Comparison of ENCODE assay signal across 20 mouse cellular contexts in the genomic region with DNA sequence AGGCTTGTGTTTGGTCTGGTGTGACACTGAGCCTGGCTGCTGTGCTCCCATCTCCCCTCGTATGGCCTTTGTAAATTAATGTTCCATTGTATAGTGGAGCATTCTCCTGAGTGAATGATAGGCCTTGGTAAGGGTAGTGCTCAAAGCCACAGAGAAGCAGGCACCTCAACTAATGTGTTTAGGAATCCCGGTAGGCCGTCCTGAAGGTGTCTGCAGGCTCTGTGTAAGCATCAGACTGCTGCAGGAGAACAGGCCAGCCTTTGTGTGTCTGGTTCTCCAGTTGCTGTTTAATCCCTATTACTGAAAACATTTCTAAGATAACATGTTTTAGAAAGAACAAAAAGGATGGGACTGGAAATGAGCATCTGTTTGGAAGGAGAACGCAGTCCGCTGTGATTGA. TPM values are rescaled to one million over a fixed set of nuclear protein-coding genes. Genes with fewer than 3 reads are reported as not detected.
DNase-seq lines count a peak whose midpoint lies in the region.
"Had no signal": no experiment of that assay in that cellular context is flagged by ENCODE, and none has a peak within 500 bp of the region (broad histone marks: within the 10 kb centered on the region; RNA-seq: fewer than 3 reads in every experiment).

No protein-coding gene starts in this region.

- peak; percentile 73 for DNase-seq in heart, adult 11 months
- DNase-seq in heart, adult 8-10 months (ENCODE audit: low spot score): no peak
- DNase-seq in kidney, postnatal 10 days: peak; percentile 0
- no peak for DNase-seq in kidney, adult 11 months
- DNase-seq in right cerebral cortex, postnatal 10 days (ENCODE audit: low spot score in 2 of 2): peak; percentile 17 to 19
- DNase-seq in right cerebral cortex, postnatal 4 days: no peak
- DNase-seq in urinary bladder, adult 2 months (ENCODE audit: low spot score): peak; percentile 8
- no peak for DNase-seq in urinary bladder, postnatal 25 days (ENCODE audit: low spot score)
- DNase-seq: adrenal gland, postnatal 10 days; adrenal gland, postnatal 36 days; cerebellum, adult 9-10 months; gastrocnemius, postnatal 10 days; gastrocnemius, postnatal 36 days; heart, postnatal 4 days had no signal

RNA-seq across cellular contexts. Expression of a gene that starts 17.7 kb away (rescaled TPM):
- not detected for total RNA-seq in heart, adult 8-10 months (2022)
- polyA plus RNA-seq in urinary bladder, adult 2 months (2012; rRNA removed): 0.03 and 0.06 TPM in 2 replicates
- total RNA-seq: adrenal gland, adult 18-20 months; adrenal gland, postnatal 36 days; heart, postnatal 4 days had no signal
- polyA plus RNA-seq: embryonic facial prominence, embryonic 11.5 days; forebrain, embryonic 10.5 days; heart, embryonic 14.5 days; heart, postnatal 0 days had no signal

RNA-seq across cellular contexts. Expression of a gene that starts 22.4 kb away (rescaled TPM):
- total RNA-seq in heart, adult 8-10 months (2022): 100 to 1,000 TPM; 227 to 263 (median 245) TPM
- 11.2 and 26.9 TPM in 2 replicates for polyA plus RNA-seq in urinary bladder, adult 2 months (2012; rRNA removed)
- total RNA-seq: granulocyte monocyte progenitor cell, adult 5-6 weeks had no signal

RNA-seq across cellular contexts. Expression of a gene that starts 43.5 kb away (rescaled TPM):
- total RNA-seq in heart, adult 8-10 months (2022): 1 to 10 TPM; 2.2 to 3.6 (median 2.3) TPM
- polyA plus RNA-seq in urinary bladder, adult 2 months (2012; rRNA removed): 18.9 TPM in 2 replicates

Comparison
In these comparisons a context has a peak if more than half of its experiments do, and no peak if none do; other contexts are left out.
1. DNase-seq: peak in heart, adult 11 months (single experiment), kidney, postnatal 10 days (single experiment), right cerebral cortex, postnatal 10 days (2 of 2) and urinary bladder, adult 2 months (single experiment); none in heart, adult 8-10 months (single experiment), kidney, adult 11 months (single experiment), right cerebral cortex, postnatal 4 days (single experiment) and urinary bladder, postnatal 25 days (single experiment).